Mouse (Mus musculus) heart, embryonic 14.5 days (tissue): ENCODE results near the gene Fam168a. TPM values are rescaled to one million over a fixed set of nuclear protein-coding genes. Genes with fewer than 3 reads are reported as not detected.

Source experiments
- ATAC-seq: fragments of 200-750 bp; cut with Nextera tagmentation; 2 replicates; pipeline ENCODE4 v1.8.0; 2017; ENCODE audit warnings: low read depth, moderate TSS enrichment; ENCODE audit not compliant: insufficient number of reproducible peaks, insufficient read depth, low FRiP score
- H3K27ac ChIP-seq, 2 experiments: fragments of 200-500 bp in 1 of 2; fragments of 300-500 bp in 1 of 2; sonication (generic) in 1 of 2; replicated peaks in 1 of 2; 2 replicates each; pipeline ENCODE4 v1.5.1; 2012 to 2014; ENCODE audit warnings: low read depth in 2 of 2, low read length in 2 of 2, control low read depth in 1 of 2, mild to moderate bottlenecking in 1 of 2, mixed read lengths in 1 of 2; ENCODE audit not compliant: control insufficient read depth in 1 of 2, insufficient read depth in 1 of 2
- H3K27me3 ChIP-seq: fragments of 300-500 bp; sonication (generic); 2 replicates; pipeline ENCODE4 v1.6.1; 2014; ENCODE audit warnings: mild to moderate bottlenecking, low read length, control low read depth; ENCODE audit not compliant: control insufficient read depth, insufficient read depth
- H3K36me3 ChIP-seq: fragments of 300-500 bp; sonication (generic); 2 replicates; pipeline ENCODE4 v1.6.1; 2014; ENCODE audit warnings: mild to moderate bottlenecking, control low read depth, low read length, mixed read lengths; ENCODE audit not compliant: control insufficient read depth, insufficient read depth
- H3K4me1 ChIP-seq, 2 experiments: fragments of 200-500 bp in 1 of 2; fragments of 300-500 bp in 1 of 2; sonication (generic) in 1 of 2; 2 replicates each; pipeline ENCODE4 v1.6.1; 2012 to 2014; ENCODE audit warnings: low read length in 2 of 2, control low read depth in 1 of 2, mixed read lengths in 1 of 2; ENCODE audit not compliant: control insufficient read depth in 2 of 2, insufficient read depth in 2 of 2
- H3K4me2 ChIP-seq: fragments of 300-500 bp; sonication (generic); 2 replicates; pipeline ENCODE4 v1.6.1; 2014; ENCODE audit warnings: mild to moderate bottlenecking, low read length
- H3K4me3 ChIP-seq, 2 experiments: fragments of 200-500 bp in 1 of 2; fragments of 300-500 bp in 1 of 2; sonication (generic) in 1 of 2; 2 replicates each; pipeline ENCODE4 v1.5.1; 2012 to 2014; ENCODE audit warnings: low read length in 2 of 2, mild to moderate bottlenecking in 2 of 2, control low read depth in 1 of 2, low read depth in 1 of 2, moderate library complexity in 1 of 2; ENCODE audit not compliant: control insufficient read depth in 1 of 2, insufficient read depth in 1 of 2
- H3K9ac ChIP-seq: fragments of 300-500 bp; sonication (generic); 2 replicates; pipeline ENCODE4 v1.6.1; 2014; ENCODE audit warnings: mild to moderate bottlenecking, low read length
- H3K9me3 ChIP-seq: fragments of 300-500 bp; sonication (generic); 2 replicates; pipeline ENCODE4 v1.6.1; 2016; ENCODE audit warnings: low read length, control low read depth; ENCODE audit not compliant: control insufficient read depth
- WGBS: fragments of 180-500 bp; shearing (Covaris S2); extraction: QIAGEN DNeasy Blood & Tissue Kit; methylation state at CpG from one replicate; pipeline ENCODE4 v1.1.7; 2014; 5-methylcytosine and 5-hydroxymethylcytosine counted together
- polyA plus RNA-seq: library from polyadenylated mRNA; unstranded; fragments of >200 nt; fragmentation: Nextera tagmentation; extraction: Ambion mirVana; gene quantifications from 2 replicates; pipeline ENCODE4 v1.2.1, GENCODE M21; 2014

The Fam168a gene
- polyA plus RNA-seq, 1 experiment from 2014 or later: 36.4 TPM

- no peak overlapping the region for H3K4me3 ChIP-seq
- H3K9ac ChIP-seq: no peak overlapping the region
- H3K27me3 ChIP-seq: no peaks in the 10 kb centered on the region
- H3K9me3 ChIP-seq: no peaks in the 10 kb centered on the region
- no peak overlapping the region for H3K4me2 ChIP-seq
- no peaks in the 10 kb centered on the region for H3K36me3 ChIP-seq
- ATAC-seq: no peak
- 70% methylated on average over 3 of the region's 3 CpGs for WGBS
- H3K27ac ChIP-seq: no peak overlapping the region
- H3K4me1 ChIP-seq: peaks cover 28 to 37% of the 10 kb centered on the region in 2 experiments
Observed at GRCm38 (mm10) chr7:100860450-100860849, 154.0 kb downstream of the Fam168a start.

GRCm38 (mm10) chr7:100861209-100861608, 154.8 kb downstream of the Fam168a start:
- peaks cover 23 to 30% of the 10 kb centered on the region in 2 experiments for H3K4me1 ChIP-seq
- no peak overlapping the region for H3K4me2 ChIP-seq
- no peak for ATAC-seq
- no peaks in the 10 kb centered on the region for H3K36me3 ChIP-seq
- H3K27ac ChIP-seq: no peak overlapping the region
- no peak overlapping the region for H3K9ac ChIP-seq
- H3K9me3 ChIP-seq: no peaks in the 10 kb centered on the region
- no peaks in the 10 kb centered on the region for H3K27me3 ChIP-seq
- 83% methylated on average over 5 of the region's 5 CpGs for WGBS
- no peak overlapping the region for H3K4me3 ChIP-seq

- WGBS: 12% methylated on average over 4 of the region's 4 CpGs
Observed at GRCm38 (mm10) chr7:100862353-100862752, 155.9 kb downstream of the Fam168a start.

GRCm38 (mm10) chr7:100862828-100863638, 156.6 kb downstream of the Fam168a start, which contains the start of gene Relt:
Relt (minus strand) TSS chr7:100863446.
- H3K36me3 ChIP-seq: no peaks in the 10 kb centered on the region
- peaks cover 23 to 31% of the 10 kb centered on the region in 2 experiments for H3K4me1 ChIP-seq
- peak within 1 kb of the TSS; percentile 69 to 85 for H3K27ac ChIP-seq
- peak within 1 kb of the TSS; percentile 64 to 90 for H3K4me3 ChIP-seq
- H3K27me3 ChIP-seq: no peaks in the 10 kb centered on the region
- peak within 1 kb of the TSS; percentile 79 for H3K9ac ChIP-seq
- under 1% methylated on average over 91 of the region's 91 CpGs for WGBS
- H3K9me3 ChIP-seq: no peaks in the 10 kb centered on the region
- H3K4me2 ChIP-seq: peak within 1 kb of the TSS; percentile 97
- ATAC-seq: peak; percentile 87

More at GRCm38 (mm10) chr7:100862353-100862752, 155.9 kb downstream of the Fam168a start:
- Histone ChIP-seq H3K4me1 (peaks cover 23 to 30% of the 10 kb centered on the region in 2 experiments), H3K36me3 (no peaks in the 10 kb centered on the region), H3K9ac (peak overlapping the region; percentile 79), H3K27ac (no peak overlapping the region; a peak in 1 of 4 replicates), H3K4me2 (peak overlapping the region; percentile 97), H3K27me3 (no peaks in the 10 kb centered on the region), H3K4me3 (peak overlapping the region; percentile 64 to 90), H3K9me3 (no peaks in the 10 kb centered on the region)
- ATAC-seq: no peak

GRCm38 (mm10) chr7:100866675-100867074, 160.2 kb downstream of the Fam168a start:
- H3K9me3 ChIP-seq: no peaks in the 10 kb centered on the region
- H3K4me3 ChIP-seq: no peak overlapping the region
- peaks cover 19 to 29% of the 10 kb centered on the region in 2 experiments for H3K4me1 ChIP-seq
- H3K36me3 ChIP-seq: peaks cover 3% of the 10 kb centered on the region; the same call in 1 of the 2 replicates
- H3K27me3 ChIP-seq: no peaks in the 10 kb centered on the region
- H3K27ac ChIP-seq: no peak overlapping the region
- no peak overlapping the region for H3K9ac ChIP-seq
- ATAC-seq: no peak
- H3K4me2 ChIP-seq: no peak overlapping the region
- WGBS: 5% methylated on average over 3 of the region's 3 CpGs

GRCm38 (mm10) chr7:100867561-100867960, 161.1 kb downstream of the Fam168a start:
- no peaks in the 10 kb centered on the region for H3K9me3 ChIP-seq
- peaks cover 12% of the 10 kb centered on the region for H3K36me3 ChIP-seq
- H3K4me3 ChIP-seq: no peak overlapping the region
- H3K27ac ChIP-seq: no peak overlapping the region
- no peak overlapping the region for H3K4me2 ChIP-seq
- H3K9ac ChIP-seq: no peak overlapping the region
- 57% methylated on average over 2 of the region's 2 CpGs for WGBS
- peaks cover 15 to 29% of the 10 kb centered on the region in 2 experiments; a peak in 3 of 4 replicates for H3K4me1 ChIP-seq
- ATAC-seq: no peak
- no peaks in the 10 kb centered on the region for H3K27me3 ChIP-seq

GRCm38 (mm10) chr7:100868551-100868950, 162.1 kb downstream of the Fam168a start:
- H3K9ac ChIP-seq: peak overlapping the region; percentile 10; the same call in 1 of the 2 replicates
- no peak overlapping the region for H3K4me3 ChIP-seq
- no peaks in the 10 kb centered on the region for H3K27me3 ChIP-seq
- H3K4me1 ChIP-seq: peaks cover 15 to 28% of the 10 kb centered on the region in 2 experiments; a peak in 3 of 4 replicates
- no peak overlapping the region for H3K4me2 ChIP-seq
- H3K9me3 ChIP-seq: no peaks in the 10 kb centered on the region
- WGBS: 51% methylated on average over 4 of the region's 4 CpGs
- peaks cover 21% of the 10 kb centered on the region for H3K36me3 ChIP-seq
- no peak for ATAC-seq
- peak overlapping the region in 1 of 2 experiments; percentile 19; a peak in 2 of 4 replicates for H3K27ac ChIP-seq
